8 mouse cellular contexts compared by ENCODE assay signal in the genomic region with DNA sequence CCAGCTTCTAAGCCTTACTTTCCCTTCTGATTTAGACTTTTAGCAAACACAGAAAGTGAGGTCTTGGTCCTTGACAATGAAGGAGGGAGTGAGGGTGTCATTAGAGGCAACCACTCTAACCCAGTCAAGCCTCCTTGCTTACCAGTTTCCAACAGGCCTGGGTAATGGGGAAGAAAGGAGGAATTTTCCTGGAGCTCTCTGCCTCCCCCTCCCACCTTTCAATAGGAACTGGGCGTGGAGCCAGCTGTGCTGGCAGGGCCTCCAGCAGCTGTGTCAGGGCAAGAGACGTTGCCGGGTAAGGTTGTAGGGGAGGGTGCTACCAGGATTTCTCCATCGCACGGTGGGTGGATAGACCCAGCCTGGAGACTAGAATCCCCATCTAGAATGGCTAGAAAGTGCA. TPM values are rescaled to one million over a fixed set of nuclear protein-coding genes. Genes with fewer than 3 reads are reported as not detected.
DNase-seq lines count a peak whose midpoint lies in the region; ATAC-seq and TF ChIP-seq lines count a peak whose summit lies in the region.

No protein-coding gene starts in this region.

- TF ChIP-seq CTCF in thymus, adult 2 months (IDR thresholded peaks at IDR 0.05; ENCODE audit: borderline replicate concordance, control insufficient read depth, extremely low read depth, insufficient read depth, low read length, poor library complexity): no peak

- DNase-seq in retina, postnatal 1 day: peak; percentile 24
- no peak for DNase-seq in retina, embryonic 14.5 days (ENCODE audit: low spot score)
- DNase-seq in heart, postnatal 36 days: peak; percentile 40 to 46
- DNase-seq in ovary, postnatal 14 days (ENCODE audit: low spot score): peak; percentile 58
- DNase-seq in thymus, adult 2 months: no peak
- no peak for DNase-seq in right cerebral cortex, postnatal 36 days (ENCODE audit: low spot score in 2 of 2)

- no peak for TF ChIP-seq POLR2A in thymus, adult 2 months (IDR thresholded peaks at IDR 0.05; ENCODE audit: control insufficient read depth, extremely low read depth, insufficient read depth, low read length, poor library complexity)

- intact Hi-C loops in heart, postnatal 36 days (cut with DNase I): no loop called here

- no peak overlapping the region for H3K4me2 ChIP-seq in heart, embryonic 12.5 days
- H3K4me2 ChIP-seq in heart, embryonic 11.5 days: no peak overlapping the region

- peaks cover 14% of the 10 kb centered on the region for H3K4me1 ChIP-seq in heart, embryonic 12.5 days (replicated peaks)
- peaks cover 5% of the 10 kb centered on the region for H3K4me1 ChIP-seq in heart, embryonic 11.5 days (ENCODE audit: control insufficient read depth, insufficient read depth, low read length)
- no peaks in the 10 kb centered on the region for H3K4me1 ChIP-seq in thymus, adult 2 months (replicated peaks; ENCODE audit: control insufficient read depth, insufficient read depth, low read length)

- H3K27me3 ChIP-seq in heart, embryonic 12.5 days (replicated peaks): no peaks in the 10 kb centered on the region
- no peaks in the 10 kb centered on the region for H3K27me3 ChIP-seq in heart, embryonic 11.5 days (ENCODE audit: control insufficient read depth, insufficient read depth, low read length)
- H3K27me3 ChIP-seq in thymus, adult 2 months (ENCODE audit: control insufficient read depth, insufficient read depth, low read length): no peaks in the 10 kb centered on the region

- 0 out of 2 replicates have a peak overlapping the region, but pooled peaks have one; percentile 8 for H3K9ac ChIP-seq in heart, embryonic 12.5 days
- no peak overlapping the region for H3K9ac ChIP-seq in heart, embryonic 11.5 days (ENCODE audit: low read depth, low read length)

- WGBS in heart, embryonic 12.5 days: 16% methylated on average over 5 of the region's 5 CpGs
- 30% methylated on average over 5 of the region's 5 CpGs for WGBS in heart, embryonic 11.5 days (ENCODE audit: insufficient replicate concordance)
- WGBS in thymus, adult 2 months: 74% methylated on average over 5 of the region's 5 CpGs

- peak; percentile 65; the same call in 1 of the 2 replicates for ATAC-seq in heart, embryonic 12.5 days (ENCODE audit: insufficient number of reproducible peaks, low FRiP score)
- ATAC-seq in heart, embryonic 11.5 days (replicated peaks; ENCODE audit: insufficient number of reproducible peaks, low FRiP score, low TSS enrichment): no peak

- H3K27ac ChIP-seq in heart, embryonic 12.5 days (ENCODE audit: poor library complexity, severe bottlenecking): no peak overlapping the region; the same call in 1 of the 2 replicates
- no peak overlapping the region; the same call in 1 of the 2 replicates for H3K27ac ChIP-seq in heart, embryonic 11.5 days (ENCODE audit: low read depth, low read length)
- no peak overlapping the region for H3K27ac ChIP-seq in thymus, adult 2 months (ENCODE audit: control insufficient read depth, insufficient read depth, low read length)

- peaks cover 40% of the 10 kb centered on the region for H3K36me3 ChIP-seq in heart, embryonic 12.5 days
- peaks cover 19% of the 10 kb centered on the region for H3K36me3 ChIP-seq in heart, embryonic 11.5 days (ENCODE audit: control insufficient read depth, insufficient read depth, low read length)
- H3K36me3 ChIP-seq in thymus, adult 2 months (ENCODE audit: control insufficient read depth, insufficient read depth, low read length): peaks cover 24% of the 10 kb centered on the region

- no peaks in the 10 kb centered on the region for H3K9me3 ChIP-seq in heart, embryonic 12.5 days (replicated peaks)
- no peaks in the 10 kb centered on the region for H3K9me3 ChIP-seq in heart, embryonic 11.5 days (replicated peaks; ENCODE audit: control insufficient read depth, low read length)

- no peak overlapping the region for H3K4me3 ChIP-seq in heart, embryonic 12.5 days
- H3K4me3 ChIP-seq in heart, embryonic 11.5 days (ENCODE audit: low read depth, low read length): no peak overlapping the region
- H3K4me3 ChIP-seq in thymus, adult 2 months (ENCODE audit: control insufficient read depth, insufficient read depth, low read length): no peak overlapping the region

RNA-seq across cellular contexts. Expression of a gene that starts 0.7 kb away (rescaled TPM):
- 0.59 and 0.69 TPM in 2 replicates for polyA plus RNA-seq in heart, embryonic 12.5 days (2016; fragmentation: Nextera tagmentation; extraction: Ambion mirVana)
- 0.53 and 0.83 TPM in 2 replicates for polyA plus RNA-seq in heart, embryonic 11.5 days (2014; fragmentation: Nextera tagmentation; extraction: Ambion mirVana)
- 10 to 100 TPM; 17.6 to 29.1 TPM for total RNA-seq in heart, postnatal 36 days (2021)
- 1.8 and 3.6 TPM in 2 replicates for polyA plus RNA-seq in thymus, adult 2 months (2012; rRNA removed)

RNA-seq across cellular contexts. Expression of a gene that starts 8.8 kb away (rescaled TPM):
- 48.6 and 52.7 TPM in 2 replicates for polyA plus RNA-seq in heart, embryonic 12.5 days (2016; fragmentation: Nextera tagmentation; extraction: Ambion mirVana)
- 57.7 and 61.8 TPM in 2 replicates for polyA plus RNA-seq in heart, embryonic 11.5 days (2014; fragmentation: Nextera tagmentation; extraction: Ambion mirVana)
- total RNA-seq in heart, postnatal 36 days (2021): 10 to 100 TPM; 24.1 to 37.5 TPM
- 56.4 and 63.8 TPM in 2 replicates for polyA plus RNA-seq in thymus, adult 2 months (2012; rRNA removed)

RNA-seq across cellular contexts. Expression of a gene that starts 8.9 kb away (rescaled TPM):
- polyA plus RNA-seq in heart, embryonic 12.5 days (2016; fragmentation: Nextera tagmentation; extraction: Ambion mirVana): 8.1 and 9.1 TPM in 2 replicates
- 6.5 and 7.6 TPM in 2 replicates for polyA plus RNA-seq in heart, embryonic 11.5 days (2014; fragmentation: Nextera tagmentation; extraction: Ambion mirVana)
- total RNA-seq in heart, postnatal 36 days (2021): 1 to 10 TPM; 5.8 to 6.5 TPM
- polyA plus RNA-seq in thymus, adult 2 months (2012; rRNA removed): 13.1 and 14.1 TPM in 2 replicates

RNA-seq across cellular contexts. Expression of a gene that starts 14.2 kb away (rescaled TPM):
- polyA plus RNA-seq in heart, embryonic 12.5 days (2016; fragmentation: Nextera tagmentation; extraction: Ambion mirVana): 96.7 and 103 TPM in 2 replicates
- polyA plus RNA-seq in heart, embryonic 11.5 days (2014; fragmentation: Nextera tagmentation; extraction: Ambion mirVana): 108 and 113 TPM in 2 replicates
- total RNA-seq in heart, postnatal 36 days (2021): 10 to 100 TPM; 31.7 to 35.2 TPM
- polyA plus RNA-seq in thymus, adult 2 months (2012; rRNA removed): 77.1 and 78.4 TPM in 2 replicates

RNA-seq across cellular contexts. Expression of a gene that starts 17.2 kb away (rescaled TPM):
- 0.62 and 0.91 TPM in 2 replicates for polyA plus RNA-seq in heart, embryonic 12.5 days (2016; fragmentation: Nextera tagmentation; extraction: Ambion mirVana)
- polyA plus RNA-seq in heart, embryonic 11.5 days (2014; fragmentation: Nextera tagmentation; extraction: Ambion mirVana): 0.79 and 1.5 TPM in 2 replicates
- 1 to 10 TPM; 1.4 to 2.7 TPM for total RNA-seq in heart, postnatal 36 days (2021)
- polyA plus RNA-seq in thymus, adult 2 months (2012; rRNA removed): 78.5 and 79.6 TPM in 2 replicates

Comparison
In these comparisons a context has a peak if more than half of its experiments do, and no peak if none do; other contexts are left out.
1. DNase-seq: peak in retina, postnatal 1 day (single experiment), heart, postnatal 36 days (2 of 2) and ovary, postnatal 14 days (single experiment); none in retina, embryonic 14.5 days (single experiment), thymus, adult 2 months (single experiment) and right cerebral cortex, postnatal 36 days (0 of 2).